Mouse (Mus musculus) limb, embryonic 12.5 days (tissue): ENCODE results near the gene Timm22. TPM values are rescaled to one million over a fixed set of nuclear protein-coding genes. Genes with fewer than 3 reads are reported as not detected.
A peak's percentile ranks its signal among the peaks of the same experiment; 100 is the strongest.

Experiments used
- ATAC-seq: fragments of 200-750 bp; cut with Nextera tagmentation; 2 replicates; pipeline ENCODE4 v1.8.0; 2017; ENCODE audit warnings: low read depth, moderate TSS enrichment; ENCODE audit not compliant: insufficient number of reproducible peaks, insufficient read depth, low FRiP score, low TSS enrichment
- H3K27ac ChIP-seq: fragments of 300-500 bp; sonication (generic); 2 replicates; pipeline ENCODE4 v1.5.1; 2016; ENCODE audit warnings: mild to moderate bottlenecking, moderate library complexity
- H3K27me3 ChIP-seq: fragments of 300-500 bp; sonication (generic); 2 replicates; pipeline ENCODE4 v1.6.1; 2016; ENCODE audit warnings: mild to moderate bottlenecking, moderate library complexity
- H3K36me3 ChIP-seq: fragments of 300-500 bp; sonication (generic); 2 replicates; pipeline ENCODE4 v1.6.1; 2016; ENCODE audit warnings: mild to moderate bottlenecking, moderate library complexity
- H3K4me1 ChIP-seq: fragments of 300-500 bp; sonication (generic); replicated peaks from 2 replicates; pipeline ENCODE4 v1.6.1; 2016
- H3K4me2 ChIP-seq: fragments of 300-500 bp; sonication (generic); 2 replicates; pipeline ENCODE4 v1.6.1; 2016; ENCODE audit warnings: mild to moderate bottlenecking, moderate library complexity
- H3K4me3 ChIP-seq: fragments of 300-500 bp; sonication (generic); replicated peaks from 2 replicates; pipeline ENCODE4 v1.5.1; 2016; ENCODE audit warnings: mild to moderate bottlenecking
- H3K9ac ChIP-seq: fragments of 300-500 bp; sonication (generic); replicated peaks from 2 replicates; pipeline ENCODE4 v1.6.1; 2016; ENCODE audit warnings: mild to moderate bottlenecking, moderate library complexity
- H3K9me3 ChIP-seq: fragments of 300-500 bp; sonication (generic); 2 replicates; pipeline ENCODE4 v1.6.1; 2016; ENCODE audit warnings: mild to moderate bottlenecking, moderate library complexity
- WGBS: fragments of 180-500 bp; shearing (Covaris S2); methylation state at CpG from one replicate; pipeline ENCODE4 v1.1.7; 2016; 5-methylcytosine and 5-hydroxymethylcytosine counted together
- polyA plus RNA-seq: library from polyadenylated mRNA; unstranded; fragments of >200 nt; fragmentation: Nextera tagmentation; extraction: Ambion mirVana; gene quantifications from 2 replicates; pipeline ENCODE4 v1.2.1, GENCODE M21; 2016

The Timm22 gene
- polyA plus RNA-seq, 1 experiment from 2014 or later, result 149 TPM

DNA sequence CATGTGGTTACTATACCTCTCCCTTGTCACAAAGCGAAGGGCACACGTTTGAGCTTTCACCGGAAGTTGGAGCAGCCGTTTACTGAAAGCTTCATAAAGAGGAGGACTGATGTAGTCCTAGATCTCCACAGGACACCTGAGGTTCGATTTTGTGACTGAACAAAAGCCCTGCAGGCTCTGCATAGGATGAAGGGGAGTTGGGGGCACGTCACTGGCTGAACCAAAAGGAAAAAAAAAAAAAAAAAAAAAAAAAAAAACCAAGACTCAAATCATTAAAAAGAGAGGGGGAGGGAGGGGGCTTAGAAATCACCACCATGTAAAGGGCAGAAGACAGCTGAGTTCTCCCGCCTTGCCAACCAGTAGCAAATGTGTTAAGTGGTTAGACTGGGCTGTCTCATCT is 18.0 kb upstream of the Timm22 start:
- ATAC-seq, result no peak
- H3K27ac ChIP-seq, result no peak overlapping the region
- no peaks in the 10 kb centered on the region for H3K27me3 ChIP-seq
- H3K9me3 ChIP-seq, result peaks cover 11% of the 10 kb centered on the region; the same call in 1 of the 2 replicates
- peaks cover 18% of the 10 kb centered on the region; the same call in 1 of the 2 replicates for H3K36me3 ChIP-seq
- H3K4me2 ChIP-seq, result no peak overlapping the region
- 50% methylated on average over 7 of the region's 7 CpGs for WGBS
- no peak overlapping the region for H3K4me3 ChIP-seq
- H3K4me1 ChIP-seq, result peaks cover 32% of the 10 kb centered on the region
- no peak overlapping the region for H3K9ac ChIP-seq

DNA sequence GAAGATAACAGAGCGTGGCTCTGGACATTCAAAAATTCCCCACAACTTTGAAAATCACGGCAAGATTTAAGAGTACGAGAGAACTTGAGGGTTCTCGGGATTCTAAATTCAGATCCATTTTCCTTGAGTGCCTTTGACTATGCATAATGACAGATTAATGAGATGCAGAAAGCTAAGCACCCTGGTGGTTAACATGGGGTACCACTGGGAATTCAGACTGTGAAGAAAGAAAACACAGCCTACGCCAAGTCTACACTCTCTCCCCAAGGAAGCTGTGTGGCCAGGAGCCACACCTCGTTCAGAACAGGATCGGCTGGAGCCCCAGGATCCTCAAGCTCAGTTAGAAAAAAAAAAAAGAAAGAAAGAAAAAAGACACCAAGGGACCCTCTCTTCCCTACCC is 14.2 kb upstream of the Timm22 start:
- WGBS, result 90% methylated on average over 7 of the region's 7 CpGs
- peaks cover 22% of the 10 kb centered on the region for H3K4me1 ChIP-seq

DNA sequence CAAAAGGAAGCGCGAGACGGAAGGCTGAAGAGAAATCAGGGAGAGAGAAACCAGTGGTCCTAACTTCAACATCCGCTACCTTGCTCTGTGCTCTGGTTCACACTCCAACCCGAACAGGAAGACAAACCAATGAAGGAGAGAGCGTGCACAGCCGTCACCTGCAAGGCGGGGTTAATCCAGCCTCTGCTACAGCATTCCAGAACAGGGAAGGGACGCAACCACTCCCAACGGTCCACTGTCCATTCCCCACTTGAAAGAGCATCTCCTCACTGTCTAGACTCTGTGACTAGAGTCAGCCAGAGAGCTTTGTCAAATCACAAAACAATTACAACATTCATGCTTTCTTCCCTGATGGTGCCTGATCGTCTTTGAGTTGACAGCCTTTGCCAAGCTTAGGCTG is 13.8 kb upstream of the Timm22 start:
- H3K4me3 ChIP-seq, result no peak overlapping the region
- H3K4me2 ChIP-seq, result no peak overlapping the region
- H3K36me3 ChIP-seq, result peaks cover 18% of the 10 kb centered on the region; the same call in 1 of the 2 replicates
- H3K9me3 ChIP-seq, result peaks cover 11% of the 10 kb centered on the region; the same call in 1 of the 2 replicates
- H3K4me1 ChIP-seq, result peaks cover 22% of the 10 kb centered on the region
- 91% methylated on average over 11 of the region's 11 CpGs for WGBS
- H3K27me3 ChIP-seq, result no peaks in the 10 kb centered on the region
- H3K9ac ChIP-seq, result no peak overlapping the region
- ATAC-seq, result no peak
- no peak overlapping the region for H3K27ac ChIP-seq

More for the DNA sequence above, 14.2 kb upstream of the Timm22 start:
- Histone ChIP-seq H3K27ac (no peak overlapping the region), H3K4me2 (no peak overlapping the region), H3K27me3 (no peaks in the 10 kb centered on the region), H3K36me3 (peaks cover 18% of the 10 kb centered on the region; the same call in 1 of the 2 replicates), H3K9me3 (peaks cover 11% of the 10 kb centered on the region; the same call in 1 of the 2 replicates), H3K9ac (no peak overlapping the region), H3K4me3 (no peak overlapping the region)
- ATAC-seq, result no peak

DNA sequence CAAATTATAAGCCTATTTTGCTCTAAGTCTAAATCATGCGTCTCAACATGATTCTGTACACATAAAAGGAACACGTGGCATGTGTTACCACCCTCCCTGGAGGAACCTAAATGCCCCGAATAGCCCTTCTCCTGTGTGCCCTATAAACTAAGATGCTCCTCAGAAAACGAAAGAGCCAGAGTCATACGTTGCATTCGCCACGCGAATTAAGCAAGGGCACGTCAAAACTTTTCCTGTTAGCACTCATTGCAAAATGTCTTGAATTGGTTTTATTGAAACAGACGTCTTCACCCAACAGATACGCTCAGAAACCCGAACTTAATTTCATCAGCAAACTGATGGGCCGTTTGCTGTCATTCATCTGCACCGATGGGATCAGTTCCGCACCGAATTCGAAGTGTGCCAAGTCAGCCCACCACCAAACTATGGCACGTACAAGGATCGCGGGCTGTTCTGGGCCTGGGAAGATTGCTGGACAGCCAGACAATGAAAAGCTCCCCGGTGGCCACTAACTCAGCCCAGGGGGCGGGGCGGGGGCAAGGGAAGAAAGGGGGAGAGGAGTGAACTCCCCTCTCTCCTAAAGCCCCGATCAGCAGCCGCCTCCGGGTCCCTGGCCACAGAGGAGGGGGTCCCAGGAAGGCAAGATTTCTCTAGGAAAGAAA is 9.0 kb upstream of the Timm22 start:
- Histone ChIP-seq H3K9me3 (no peaks in the 10 kb centered on the region), H3K9ac (peak overlapping the region; percentile 89), H3K4me3 (peak overlapping the region; percentile 88), H3K27me3 (no peaks in the 10 kb centered on the region), H3K4me1 (peaks cover 27% of the 10 kb centered on the region), H3K4me2 (peak overlapping the region; percentile 90), H3K27ac (peak overlapping the region; percentile 92), H3K36me3 (no peaks in the 10 kb centered on the region)
- no peak; the same call in 1 of the 2 replicates for ATAC-seq
- 1% methylated on average over 26 of the region's 26 CpGs for WGBS

DNA sequence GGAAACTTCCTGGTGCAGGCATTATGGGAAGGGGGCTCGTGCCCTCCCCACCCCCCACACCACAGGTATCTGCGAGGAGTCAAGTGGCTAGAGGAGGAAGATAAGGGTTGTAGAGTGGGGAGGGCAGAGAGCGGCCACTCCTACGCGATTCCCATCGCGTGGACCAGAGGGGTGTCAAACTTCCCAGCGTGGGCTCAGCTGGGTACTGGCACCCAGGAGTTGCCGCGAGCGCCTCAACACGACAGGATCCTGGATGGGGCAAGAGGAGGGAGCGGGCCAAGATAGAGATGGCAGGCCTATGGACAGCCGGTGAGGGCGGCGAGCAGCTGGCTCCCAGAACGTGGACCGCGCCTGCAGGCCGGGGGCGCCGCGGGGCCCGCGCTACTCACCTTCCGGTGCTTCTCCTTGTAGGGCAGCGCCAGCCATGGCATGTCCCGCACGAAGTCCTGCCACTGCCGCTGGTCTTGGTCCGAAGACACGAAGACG is 8.4 kb upstream of the Timm22 start:
- ATAC-seq, result peak; percentile 52
- peak overlapping the region; percentile 90 for H3K4me2 ChIP-seq
- WGBS, result under 1% methylated on average over 30 of the region's 33 CpGs
- H3K9me3 ChIP-seq, result no peaks in the 10 kb centered on the region
- H3K27me3 ChIP-seq, result no peaks in the 10 kb centered on the region
- peaks cover 27% of the 10 kb centered on the region for H3K4me1 ChIP-seq
- peak overlapping the region; percentile 89 for H3K9ac ChIP-seq
- peak overlapping the region; percentile 92 for H3K27ac ChIP-seq
- no peaks in the 10 kb centered on the region for H3K36me3 ChIP-seq
- H3K4me3 ChIP-seq, result peak overlapping the region; percentile 88

DNA sequence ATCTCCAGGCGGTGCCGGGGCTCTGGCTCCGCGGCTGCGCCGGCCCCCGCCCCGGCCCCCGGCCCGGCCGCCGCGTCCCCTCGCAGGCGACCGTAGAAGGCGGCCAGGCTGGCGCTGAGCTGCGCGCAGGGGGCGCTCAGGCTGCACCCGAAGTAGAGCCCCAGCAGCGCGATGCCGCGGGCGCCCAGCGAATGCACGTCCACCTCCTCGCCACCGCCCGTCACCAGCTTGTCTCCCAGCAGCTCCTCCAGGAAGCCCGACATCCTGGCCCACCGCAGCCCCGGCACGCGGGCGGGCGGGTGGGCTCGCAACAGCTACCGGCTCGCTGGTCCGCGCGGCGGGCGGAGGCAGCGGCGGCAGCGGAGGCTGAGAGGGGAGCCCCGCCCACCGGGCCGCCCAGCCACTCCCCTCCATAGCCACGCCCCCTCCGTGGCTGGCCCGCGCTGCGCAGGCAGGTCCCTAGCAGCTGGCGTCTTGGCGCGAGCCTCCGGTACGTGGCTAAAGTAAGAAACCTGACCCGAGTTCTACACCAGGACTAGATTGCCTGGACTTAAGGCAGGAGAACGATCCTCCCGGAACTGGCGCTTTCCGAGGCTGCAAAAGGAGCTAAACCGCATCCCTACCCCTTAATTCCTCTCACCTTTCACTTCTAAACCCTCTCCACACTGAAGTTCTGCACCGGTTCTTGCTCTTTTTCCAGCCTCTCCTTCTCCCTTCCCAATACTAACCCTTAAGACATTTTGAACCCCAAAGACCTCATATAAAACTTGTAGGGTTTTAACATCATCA is 7.8 kb upstream of the Timm22 start, which contains the start of gene Nxn:
Nxn (minus strand) TSS at position 343 of the 789 bp plus-strand sequence.
- Histone ChIP-seq H3K36me3 (no peaks in the 10 kb centered on the region), H3K27ac (peak within 1 kb of the TSS; percentile 92), H3K27me3 (no peaks in the 10 kb centered on the region), H3K4me1 (peaks cover 27% of the 10 kb centered on the region), H3K4me3 (peak within 1 kb of the TSS; percentile 88), H3K9me3 (no peaks in the 10 kb centered on the region), H3K9ac (peak within 1 kb of the TSS; percentile 89), H3K4me2 (peak within 1 kb of the TSS; percentile 90)
- peak; percentile 86 for ATAC-seq
- 1% methylated on average over 56 of the region's 70 CpGs for WGBS

DNA sequence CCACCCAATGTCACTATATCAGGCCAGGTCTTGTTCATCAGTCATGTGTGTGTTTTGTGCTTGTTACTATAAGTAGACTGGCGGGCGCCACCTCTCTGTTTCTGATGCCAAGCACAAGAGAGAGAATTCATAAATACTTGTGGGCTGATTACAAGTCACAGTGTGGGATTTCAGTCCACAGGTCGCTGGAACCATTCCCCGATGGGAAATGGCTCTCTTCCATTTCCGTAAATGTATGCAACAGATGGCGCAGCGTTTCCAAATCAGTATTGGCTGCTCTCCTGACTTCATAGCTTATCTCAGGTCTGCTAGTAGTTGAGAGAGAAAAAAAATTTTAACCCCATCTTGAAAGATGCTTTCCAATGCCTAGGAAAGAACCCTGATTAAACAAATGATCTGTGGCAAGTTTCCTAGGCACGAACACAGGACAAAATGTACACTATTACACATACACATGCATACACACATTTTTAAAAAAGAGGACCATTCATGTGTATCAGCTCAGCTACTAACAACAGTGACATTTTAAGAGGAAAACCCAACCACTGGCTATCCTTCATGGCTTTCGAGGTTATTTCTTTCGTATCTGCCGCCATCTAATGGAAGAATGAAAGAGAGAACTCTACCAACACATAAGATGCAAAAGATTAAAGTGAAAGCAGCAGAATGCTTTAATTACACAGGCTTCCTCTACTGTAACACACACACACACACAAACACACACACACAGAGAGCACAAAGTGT is 7.0 kb upstream of the Timm22 start:
- ATAC-seq, result 0 out of 2 replicates have a peak, but pooled peaks have one; percentile 2
- H3K4me2 ChIP-seq, result peak overlapping the region; percentile 90
- peak overlapping the region; percentile 92 for H3K27ac ChIP-seq
- peak overlapping the region; percentile 89; the same call in 1 of the 2 replicates for H3K9ac ChIP-seq
- peak overlapping the region; percentile 88 for H3K4me3 ChIP-seq
- 11% methylated on average over 11 of the region's 11 CpGs for WGBS
- peaks cover 25% of the 10 kb centered on the region for H3K4me1 ChIP-seq
- no peaks in the 10 kb centered on the region for H3K36me3 ChIP-seq
- H3K9me3 ChIP-seq, result no peaks in the 10 kb centered on the region
- no peaks in the 10 kb centered on the region for H3K27me3 ChIP-seq

DNA sequence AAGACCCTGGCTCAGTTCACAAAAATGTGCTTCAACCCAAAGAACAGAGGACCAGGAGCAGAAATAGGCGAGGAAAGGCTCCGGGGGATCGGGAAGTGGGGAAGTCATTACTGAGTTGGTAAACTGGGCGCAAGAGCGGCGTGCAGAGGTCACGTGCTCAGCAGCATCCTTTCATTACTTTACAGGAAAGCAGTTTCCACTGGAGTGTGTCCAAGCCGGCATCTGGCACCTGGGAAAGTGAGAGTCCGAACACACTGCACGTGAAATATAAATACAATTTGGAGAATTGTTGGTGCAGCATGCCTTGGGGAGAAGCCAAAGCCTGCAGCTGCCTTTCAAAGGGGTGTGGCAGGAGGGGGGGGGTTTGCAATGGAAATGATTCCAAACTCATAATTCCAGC is 5.4 kb upstream of the Timm22 start:
- Histone ChIP-seq H3K36me3 (no peaks in the 10 kb centered on the region), H3K27ac (no peak overlapping the region), H3K4me1 (peaks cover 17% of the 10 kb centered on the region), H3K9me3 (no peaks in the 10 kb centered on the region), H3K4me3 (no peak overlapping the region), H3K27me3 (no peaks in the 10 kb centered on the region), H3K9ac (no peak overlapping the region), H3K4me2 (no peak overlapping the region)
- WGBS, result 65% methylated on average over 10 of the region's 10 CpGs
- ATAC-seq, result no peak

DNA sequence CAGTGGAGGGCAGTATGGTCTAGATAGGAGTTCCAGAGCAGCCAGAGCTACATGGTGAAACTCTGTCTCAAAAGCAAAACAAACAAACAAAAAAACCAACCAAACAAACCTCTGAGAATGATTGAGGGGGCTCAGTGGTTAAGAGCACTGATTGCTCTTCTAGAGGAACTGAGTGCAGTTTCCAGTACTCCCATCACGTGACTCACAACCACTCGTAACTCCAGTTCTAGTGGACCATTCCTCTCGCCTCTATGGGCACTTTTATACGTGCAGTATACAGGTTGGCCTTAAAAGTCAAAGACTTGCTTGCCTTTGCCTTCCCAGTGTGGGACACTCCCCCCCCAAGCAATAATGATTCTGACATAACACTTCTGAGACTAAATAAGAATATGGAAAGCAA is 1.6 kb upstream of the Timm22 start:
- no peak overlapping the region for H3K27ac ChIP-seq
- ATAC-seq, result no peak
- no peak overlapping the region for H3K9ac ChIP-seq
- H3K4me1 ChIP-seq, result peaks cover 15% of the 10 kb centered on the region
- no peak overlapping the region for H3K4me3 ChIP-seq
- H3K9me3 ChIP-seq, result no peaks in the 10 kb centered on the region
- no peak overlapping the region for H3K4me2 ChIP-seq
- H3K36me3 ChIP-seq, result peaks cover 15% of the 10 kb centered on the region
- H3K27me3 ChIP-seq, result no peaks in the 10 kb centered on the region
- WGBS, result 59% methylated on average over 4 of the region's 4 CpGs

DNA sequence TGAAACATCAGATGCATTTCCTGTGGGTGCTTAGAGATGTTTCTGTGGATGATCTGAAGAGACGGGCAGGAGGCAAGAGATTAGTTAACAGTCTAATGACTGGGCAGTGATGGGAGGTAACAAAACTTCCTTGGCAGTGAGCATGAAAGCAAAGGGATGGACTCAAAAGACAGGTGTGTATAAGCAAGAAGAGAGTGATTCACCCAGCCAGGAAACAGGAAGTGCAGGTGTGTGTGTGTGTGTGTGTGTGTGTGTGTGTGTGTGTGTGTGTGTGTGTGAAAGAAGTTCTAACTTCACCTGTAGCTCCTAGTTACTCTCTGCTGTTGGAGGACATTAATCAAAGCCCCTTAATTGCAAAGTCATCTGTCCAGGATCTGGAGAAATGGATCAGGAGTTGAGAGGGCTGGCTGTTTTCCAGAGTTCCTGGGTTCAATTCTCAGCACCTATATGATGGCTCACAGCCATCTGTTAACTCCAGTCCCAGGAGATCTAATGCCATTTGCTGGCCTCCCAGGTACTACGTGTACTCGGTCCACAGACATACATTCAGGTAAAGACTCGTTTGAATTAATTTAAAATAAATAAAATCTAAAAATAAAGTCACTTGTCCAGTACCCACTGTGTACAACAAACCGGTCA is 1.0 kb upstream of the Timm22 start:
- Histone ChIP-seq H3K9ac (no peak overlapping the region), H3K36me3 (peaks cover 16% of the 10 kb centered on the region), H3K4me2 (no peak overlapping the region), H3K4me1 (peaks cover 12% of the 10 kb centered on the region), H3K27me3 (no peaks in the 10 kb centered on the region), H3K27ac (no peak overlapping the region), H3K4me3 (no peak overlapping the region), H3K9me3 (no peaks in the 10 kb centered on the region)
- 84% methylated on average over 5 of the region's 5 CpGs for WGBS
- ATAC-seq, result no peak
